Mouse (Mus musculus) myocyte (in vitro differentiated cells): ENCODE measurements around the gene Abcc10.

ENCODE experiments used
- POLR2A ChIP-seq: IDR thresholded peaks from one replicate; pipeline ENCODE4 v1.6.1; 2011; ENCODE audit warnings: low read depth, mild to moderate bottlenecking, control low read depth, moderate library complexity; ENCODE audit not compliant: insufficient read length
- SRF ChIP-seq: IDR thresholded peaks from one replicate; pipeline ENCODE4 v1.6.1; 2011; ENCODE audit warnings: low read depth; ENCODE audit not compliant: control insufficient read depth, insufficient read length

GRCm38 (mm10) chr17:46297028-46297363 is 31.2 kb downstream of the Abcc10 start:
- TF ChIP-seq POLR2A (no peak), SRF (no peak)
